Mouse (Mus musculus) forebrain, embryonic 14.5 days (tissue): ENCODE measurements around the gene Ncan. TPM values are rescaled to one million over a fixed set of nuclear protein-coding genes. Genes with fewer than 3 reads are reported as not detected.
"Not testable (repeated sequence)": the region's sequence is repeated elsewhere in the genome, so short reads cannot be mapped to it uniquely, and the experiment has no call there.

Source experiments
- ATAC-seq: fragments of 200-750 bp; cut with Nextera tagmentation; 2 replicates; pipeline ENCODE4 v1.8.0; 2017; ENCODE audit warnings: mild to moderate bottlenecking, moderate library complexity
- DNase-seq: peaks from one replicate; pipeline ENCODE4 v3.0.0-alpha.2; 2015; ENCODE audit warnings: low spot score
- H3K27ac ChIP-seq: fragments of 300-500 bp; sonication (generic); 2 replicates; pipeline ENCODE4 v1.5.1; 2014; ENCODE audit warnings: low read depth, mild to moderate bottlenecking, control low read depth, low read length, moderate library complexity
- H3K27me3 ChIP-seq: fragments of 300-500 bp; sonication (generic); replicated peaks from 2 replicates; pipeline ENCODE4 v1.6.1; 2014; ENCODE audit warnings: low read length, control low read depth, mixed read lengths; ENCODE audit not compliant: control insufficient read depth, insufficient read depth
- H3K36me3 ChIP-seq: fragments of 300-500 bp; sonication (generic); 2 replicates; pipeline ENCODE4 v1.6.1; 2014; ENCODE audit warnings: low read length, control low read depth; ENCODE audit not compliant: control insufficient read depth, insufficient read depth
- H3K4me1 ChIP-seq: fragments of 300-500 bp; sonication (generic); 2 replicates; pipeline ENCODE4 v1.6.1; 2014; ENCODE audit warnings: antibody characterized with exemption, low read length, control low read depth; ENCODE audit not compliant: control insufficient read depth, insufficient read depth
- H3K4me2 ChIP-seq: fragments of 300-500 bp; sonication (generic); 2 replicates; pipeline ENCODE4 v1.6.1; 2014; ENCODE audit warnings: mild to moderate bottlenecking, control low read depth, low read length
- H3K4me3 ChIP-seq: fragments of 300-500 bp; sonication (generic); 2 replicates; pipeline ENCODE4 v1.5.1; 2014; ENCODE audit warnings: low read depth, low read length, control low read depth
- H3K9ac ChIP-seq: fragments of 300-500 bp; sonication (generic); 2 replicates; pipeline ENCODE4 v1.6.1; 2014; ENCODE audit warnings: mild to moderate bottlenecking, low read length, control low read depth, moderate library complexity
- H3K9me3 ChIP-seq: fragments of 300-500 bp; sonication (generic); replicated peaks from 2 replicates; pipeline ENCODE4 v1.6.1; 2016; ENCODE audit warnings: low read length, control low read depth, mixed read lengths; ENCODE audit not compliant: control insufficient read depth
- WGBS: fragments of 180-500 bp; shearing (Covaris S2); extraction: QIAGEN DNeasy Blood & Tissue Kit; methylation state at CpG from one replicate; pipeline ENCODE4 v1.1.7; 2014; 5-methylcytosine and 5-hydroxymethylcytosine counted together
- polyA plus RNA-seq: library from polyadenylated mRNA; unstranded; fragments of >200 nt; fragmentation: Nextera tagmentation; extraction: Ambion mirVana; gene quantifications from 2 replicates; pipeline ENCODE4 v1.2.1, GENCODE M21; 2014

Ncan gene
- polyA plus RNA-seq, 1 experiment from 2014 or later, result 75.4 TPM

DNA sequence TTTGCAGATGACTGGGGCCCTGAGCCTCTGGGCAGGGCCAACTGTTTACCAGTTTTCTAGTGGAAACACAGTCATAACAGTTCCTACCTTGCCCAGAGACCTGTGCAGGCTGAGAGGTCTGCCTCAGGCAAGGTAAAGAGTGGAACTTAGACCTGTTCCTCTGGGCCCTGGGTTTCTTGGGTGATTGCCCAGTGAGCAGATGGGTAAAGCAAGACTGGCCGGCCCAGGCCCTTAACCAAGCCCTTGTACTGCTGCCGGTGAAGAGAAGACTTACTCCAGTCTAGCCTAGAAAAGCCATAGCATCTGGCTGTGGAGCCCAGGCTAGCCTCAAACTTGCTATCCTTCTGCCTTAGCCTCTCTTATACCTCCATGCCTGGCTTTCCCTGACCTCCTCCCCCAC is 38.7 kb downstream of the Ncan start:
- WGBS, result 92% methylated on average over 2 of the region's 2 CpGs
- ATAC-seq (no peak), DNase-seq (no peak)
- H3K4me3 ChIP-seq, result no peak overlapping the region
- no peak overlapping the region for H3K27ac ChIP-seq
- no peak overlapping the region for H3K9ac ChIP-seq
- peaks cover 43% of the 10 kb centered on the region for H3K27me3 ChIP-seq
- H3K4me1 ChIP-seq, result 0 out of 2 replicates have a peak, but pooled peaks cover 2% of the 10 kb centered on the region
- no peak overlapping the region for H3K4me2 ChIP-seq
- H3K36me3 ChIP-seq, result no peaks in the 10 kb centered on the region
- H3K9me3 ChIP-seq, result no peaks in the 10 kb centered on the region

DNA sequence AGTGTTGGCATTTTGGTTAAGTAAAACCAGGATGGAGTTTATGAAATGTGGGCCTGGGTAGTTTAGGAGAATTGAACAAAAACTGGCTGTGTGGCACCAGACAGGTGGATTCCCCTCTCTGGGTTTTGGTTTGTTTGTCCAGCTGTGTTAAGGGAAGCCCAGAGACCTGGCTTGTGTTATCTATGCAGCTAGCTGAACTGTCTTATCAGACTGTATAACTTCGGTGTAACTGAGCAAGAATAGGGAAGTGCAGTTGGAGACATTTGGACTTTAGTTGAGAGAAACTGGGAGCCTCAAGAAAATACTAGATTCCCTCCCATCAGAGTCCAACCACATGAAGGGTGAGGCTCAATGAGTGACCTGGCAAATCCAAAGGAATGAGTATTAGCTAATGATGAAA is 47.0 kb downstream of the Ncan start:
- no peak overlapping the region for H3K4me2 ChIP-seq
- H3K4me3 ChIP-seq, result no peak overlapping the region
- no peak for DNase-seq
- H3K36me3 ChIP-seq, result peaks cover 36% of the 10 kb centered on the region
- H3K27ac ChIP-seq, result no peak overlapping the region
- H3K9ac ChIP-seq, result no peak overlapping the region
- no peaks in the 10 kb centered on the region for H3K27me3 ChIP-seq
- ATAC-seq, result no peak
- 95% methylated on average over 1 of the region's 1 CpGs for WGBS
- no peaks in the 10 kb centered on the region for H3K9me3 ChIP-seq
- H3K4me1 ChIP-seq, result no peaks in the 10 kb centered on the region

DNA sequence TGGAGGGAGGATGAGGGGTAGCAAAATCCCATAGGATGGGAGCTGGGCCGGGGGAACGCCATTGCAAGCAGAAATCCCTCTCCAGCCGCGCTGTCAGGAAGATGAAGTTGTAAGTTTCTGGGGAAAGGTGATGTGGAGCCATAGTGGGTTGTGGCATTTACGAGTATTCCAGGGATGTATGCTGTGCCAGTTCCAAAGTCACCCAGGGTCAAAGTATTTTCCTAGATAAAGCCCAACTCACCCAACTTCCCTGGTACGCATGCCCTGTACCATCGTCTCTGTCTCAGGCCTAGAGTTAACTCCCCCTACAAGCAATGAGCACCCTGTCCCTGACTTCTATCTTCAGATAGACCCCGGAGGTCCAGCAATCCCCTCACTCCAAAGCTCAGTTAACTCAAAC is 47.6 kb downstream of the Ncan start:
- DNase-seq (no peak), ATAC-seq (no peak)
- Histone ChIP-seq H3K27ac (no peak overlapping the region), H3K4me3 (no peak overlapping the region), H3K4me1 (no peaks in the 10 kb centered on the region), H3K4me2 (no peak overlapping the region), H3K27me3 (no peaks in the 10 kb centered on the region), H3K9me3 (no peaks in the 10 kb centered on the region), H3K9ac (no peak overlapping the region), H3K36me3 (peaks cover 42% of the 10 kb centered on the region)
- WGBS, result 62% methylated on average over 8 of the region's 8 CpGs

DNA sequence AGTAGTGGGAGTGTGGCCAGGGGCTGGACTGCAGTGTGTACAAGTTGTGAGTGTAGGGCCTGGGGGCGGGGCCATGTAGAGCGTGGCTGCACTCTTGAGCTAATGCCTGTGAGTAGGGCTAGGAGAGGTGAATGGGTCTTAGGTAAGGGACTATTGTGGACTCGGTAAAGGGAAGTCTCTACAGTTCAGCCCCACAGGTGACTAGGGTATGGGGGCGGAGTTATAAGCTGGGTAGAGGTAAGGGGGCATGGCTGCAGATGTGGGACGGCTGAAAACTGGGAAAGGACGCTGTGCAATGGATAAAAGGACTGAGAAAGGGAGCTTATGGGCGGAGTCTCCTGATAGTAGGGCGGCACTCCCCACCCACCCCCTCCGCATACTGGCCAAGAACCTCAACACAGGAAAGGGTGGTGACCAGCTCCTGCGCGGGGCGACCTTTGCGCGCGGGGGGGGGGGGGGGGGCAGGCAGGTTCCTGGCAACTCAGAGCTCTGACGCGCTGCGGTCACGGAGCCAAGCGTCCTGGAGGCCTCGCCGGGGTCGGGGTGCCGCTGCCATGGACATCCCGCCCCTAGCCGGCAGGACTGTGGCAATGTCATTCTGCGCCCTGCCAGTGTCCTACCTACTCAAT is 48.1 kb downstream of the Ncan start, which contains the start of gene Tm6sf2:
Gene Tm6sf2 (plus strand): TSS at position 484 of the 629 bp plus-strand sequence.
- DNase-seq (no peak), ATAC-seq (peak; percentile 37; the same call in 1 of the 2 replicates)
- no peaks in the 10 kb centered on the region for H3K9me3 ChIP-seq
- H3K36me3 ChIP-seq, result peaks cover 47% of the 10 kb centered on the region
- no peak within 1 kb of the TSS for H3K27ac ChIP-seq
- WGBS, result 12% methylated on average over 15 of the region's 27 CpGs
- H3K4me1 ChIP-seq, result no peaks in the 10 kb centered on the region
- no peak within 1 kb of the TSS for H3K4me3 ChIP-seq
- no peak within 1 kb of the TSS for H3K4me2 ChIP-seq
- H3K9ac ChIP-seq, result no peak within 1 kb of the TSS
- no peaks in the 10 kb centered on the region for H3K27me3 ChIP-seq

DNA sequence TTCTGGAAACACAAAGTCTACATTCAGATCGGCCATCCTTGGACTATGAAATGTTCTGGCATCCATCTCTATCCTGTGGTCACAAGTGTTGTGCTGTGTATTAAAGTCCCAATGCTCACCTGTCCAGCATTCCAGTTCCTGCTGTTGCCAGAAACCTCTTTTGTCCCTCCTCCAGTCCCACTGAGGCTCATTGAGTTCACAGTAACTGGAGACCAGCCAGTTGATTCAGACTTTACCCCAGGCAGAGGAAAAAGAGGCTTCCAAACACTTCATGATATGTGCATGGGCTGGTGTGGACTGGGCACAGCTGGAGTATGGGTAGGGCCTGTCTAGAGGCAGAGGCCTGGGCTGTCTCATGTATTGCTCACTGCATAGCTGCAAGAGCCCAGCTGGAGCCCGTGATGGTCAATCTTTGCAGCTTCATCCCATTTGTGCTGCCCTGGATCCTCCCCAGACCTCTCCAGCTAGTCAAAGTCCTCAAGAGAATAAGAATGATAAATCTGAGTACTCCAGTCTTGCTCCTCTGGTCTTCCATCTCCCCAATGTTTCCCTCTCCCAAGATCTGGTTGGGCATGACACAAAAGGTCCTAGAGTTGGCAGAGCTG is 48.7 kb downstream of the Ncan start:
- Histone ChIP-seq H3K36me3 (peaks cover 53% of the 10 kb centered on the region), H3K4me1 (no peaks in the 10 kb centered on the region)
- 81% methylated on average over 2 of the region's 2 CpGs for WGBS

DNA sequence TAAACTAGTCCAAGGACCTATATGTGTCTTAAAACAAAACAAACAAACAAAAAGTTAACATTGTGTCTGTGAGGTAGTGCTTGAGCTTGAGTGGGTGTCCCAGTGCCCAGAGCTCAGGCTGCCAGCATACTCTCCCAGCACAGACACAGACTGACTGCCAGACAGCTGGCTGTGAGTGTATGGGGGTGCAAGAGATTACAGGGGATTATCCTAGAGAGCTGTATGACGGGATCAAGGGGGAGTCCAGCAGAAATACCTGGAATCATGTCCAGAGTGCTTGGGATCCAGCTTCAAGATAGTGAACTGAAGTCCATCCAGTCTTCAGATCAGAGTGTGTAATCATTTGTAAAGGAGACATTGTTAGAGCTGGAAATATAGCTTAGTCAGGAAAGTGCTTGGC is 63.0 kb downstream of the Ncan start:
- 52% methylated on average over 1 of the region's 1 CpGs for WGBS
- H3K9ac ChIP-seq, result no peak overlapping the region
- H3K4me2 ChIP-seq, result no peak overlapping the region
- no peak overlapping the region for H3K4me3 ChIP-seq
- DNase-seq, result no peak
- H3K4me1 ChIP-seq, result no peaks in the 10 kb centered on the region
- H3K27me3 ChIP-seq, result no peaks in the 10 kb centered on the region
- H3K9me3 ChIP-seq, result no peaks in the 10 kb centered on the region
- no peak for ATAC-seq
- no peak overlapping the region for H3K27ac ChIP-seq
- H3K36me3 ChIP-seq, result peaks cover 95% of the 10 kb centered on the region

More for the DNA sequence above, 48.7 kb downstream of the Ncan start:
- Histone ChIP-seq H3K4me2 (no peak overlapping the region), H3K9me3 (no peaks in the 10 kb centered on the region), H3K4me3 (no peak overlapping the region), H3K27me3 (no peaks in the 10 kb centered on the region), H3K9ac (no peak overlapping the region), H3K27ac (no peak overlapping the region)
- no peak for DNase-seq
- ATAC-seq, result no peak

DNA sequence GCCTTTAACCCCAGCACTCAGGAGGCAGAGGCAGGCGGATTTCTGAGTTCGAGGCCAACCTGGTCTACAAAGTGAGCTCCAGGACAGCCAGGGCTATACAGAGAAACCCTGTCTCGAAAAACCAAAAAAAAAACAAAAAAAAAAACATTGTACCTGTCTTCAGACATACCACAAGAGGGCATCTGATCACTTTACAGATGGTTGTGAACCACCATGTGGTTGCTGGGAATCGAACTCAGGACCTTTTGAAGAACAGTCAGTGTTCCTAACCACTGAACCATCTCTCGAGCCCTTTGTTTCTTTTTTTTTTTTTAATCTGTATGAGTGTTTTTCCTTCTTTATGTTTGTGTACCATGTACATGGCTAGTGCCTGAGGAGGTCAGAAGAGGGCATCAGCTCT is 70.2 kb downstream of the Ncan start:
- not testable (repeated sequence) for DNase-seq, H3K4me3 ChIP-seq, ATAC-seq, H3K9ac ChIP-seq, H3K4me1 ChIP-seq, H3K4me2 ChIP-seq, H3K27ac ChIP-seq, H3K27me3 ChIP-seq, H3K9me3 ChIP-seq
- peaks cover 63% of the 10 kb centered on the region for H3K36me3 ChIP-seq
- WGBS, result 94% methylated on average over 5 of the region's 5 CpGs

DNA sequence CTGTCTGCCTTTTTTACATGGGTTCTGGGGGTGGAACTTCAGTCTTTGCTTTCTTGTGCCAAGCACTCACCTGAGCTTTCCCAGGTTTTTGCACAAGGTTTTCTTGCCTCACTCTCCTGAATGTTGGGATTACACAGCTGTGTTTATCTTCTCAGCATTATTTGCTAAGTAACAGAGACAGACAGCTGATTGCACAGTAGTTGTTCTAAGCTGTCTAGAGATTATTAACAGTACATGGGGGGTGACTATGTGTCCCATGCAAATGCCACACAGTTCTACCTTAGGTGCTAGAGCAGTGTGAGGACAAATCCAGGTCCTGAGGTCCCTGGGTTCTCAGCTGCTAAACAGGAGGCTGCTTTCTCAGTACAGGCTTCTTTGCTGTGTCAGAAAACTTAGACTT is 71.0 kb downstream of the Ncan start:
- Histone ChIP-seq H3K9ac (no peak overlapping the region), H3K4me3 (no peak overlapping the region), H3K9me3 (no peaks in the 10 kb centered on the region), H3K27ac (no peak overlapping the region), H3K36me3 (peaks cover 56% of the 10 kb centered on the region), H3K27me3 (no peaks in the 10 kb centered on the region), H3K4me1 (no peaks in the 10 kb centered on the region), H3K4me2 (no peak overlapping the region)
- ATAC-seq (no peak), DNase-seq (no peak)

DNA sequence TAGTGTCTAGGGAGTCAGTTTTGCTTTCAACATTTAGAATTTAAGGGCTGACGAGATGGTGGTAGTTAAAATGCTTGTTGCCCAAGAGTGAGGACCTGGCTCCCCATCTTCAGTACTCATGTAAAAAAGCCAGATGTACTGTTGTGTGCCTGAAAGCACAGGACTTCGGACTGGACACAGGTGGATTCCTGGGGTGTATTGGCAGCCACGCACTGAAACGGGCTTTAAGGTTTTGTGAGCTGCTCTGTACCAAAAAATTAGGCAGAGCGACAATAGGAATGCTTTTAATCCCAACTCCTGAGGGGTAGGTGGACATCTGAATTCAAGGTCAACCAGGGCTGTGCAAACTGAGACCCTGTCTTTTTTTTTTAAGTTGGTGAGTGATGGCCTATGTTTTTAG is 76.7 kb downstream of the Ncan start:
- 87% methylated on average over 5 of the region's 5 CpGs for WGBS
- H3K4me2 ChIP-seq, result peak overlapping the region; percentile 88
- H3K27me3 ChIP-seq, result no peaks in the 10 kb centered on the region
- no peak overlapping the region for H3K27ac ChIP-seq
- peaks cover 8% of the 10 kb centered on the region for H3K36me3 ChIP-seq
- ATAC-seq (no peak), DNase-seq (no peak)
- peaks cover 20% of the 10 kb centered on the region for H3K4me1 ChIP-seq
- H3K9me3 ChIP-seq, result no peaks in the 10 kb centered on the region
- no peak overlapping the region for H3K9ac ChIP-seq
- no peak overlapping the region; the same call in 1 of the 2 replicates for H3K4me3 ChIP-seq
